Mouse (Mus musculus) kidney, postnatal 4 days (tissue): ENCODE measurements around the gene Lcn5.

Source experiments
- DNase-seq, 2 experiments: peaks; one replicate each; pipeline ENCODE4 v3.0.0; 2021; ENCODE audit warnings: mixed read lengths in 2 of 2

The Lcn5 gene

GRCm38 (mm10) chr2:25657652-25658051, at the start of gene Lcn5:
Lcn5 (plus strand) TSS chr2:25657952.
- DNase-seq = no peak

- no peak for DNase-seq
Observed at GRCm38 (mm10) chr2:25608671-25609070, 49.1 kb upstream of the Lcn5 start.

DNA sequence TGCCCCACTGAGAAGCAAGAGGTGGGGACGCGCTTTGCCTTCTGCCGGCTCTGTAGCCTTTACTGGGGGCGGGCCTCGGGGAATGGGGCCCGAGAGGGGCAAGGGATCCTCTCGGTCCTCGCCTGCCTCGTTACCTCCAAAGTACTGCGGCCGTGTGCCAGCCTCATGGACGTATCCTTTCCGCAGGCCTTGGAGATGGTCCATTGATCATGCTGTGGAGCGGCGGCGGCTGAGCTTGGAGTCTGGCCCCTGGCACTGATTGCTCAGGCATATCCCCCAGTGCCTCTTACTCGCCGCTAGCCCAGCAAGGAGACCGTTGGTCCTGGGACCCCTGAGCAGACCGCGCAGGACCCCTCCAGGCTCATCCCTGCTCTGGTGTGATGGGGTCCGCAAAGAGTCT, 41.4 kb upstream of the Lcn5 start:
- peak in 1 of 2 experiments; percentile 37 for DNase-seq

GRCm38 (mm10) chr2:25617578-25617977, 40.2 kb upstream of the Lcn5 start, which contains the start of gene Ccdc183:
Ccdc183 (minus strand) TSS chr2:25617678.
- no peak for DNase-seq

GRCm38 (mm10) chr2:25620386-25620785, 37.4 kb upstream of the Lcn5 start:
- no peak for DNase-seq

GRCm38 (mm10) chr2:25620852-25621228, 36.9 kb upstream of the Lcn5 start:
- no peak for DNase-seq

DNA sequence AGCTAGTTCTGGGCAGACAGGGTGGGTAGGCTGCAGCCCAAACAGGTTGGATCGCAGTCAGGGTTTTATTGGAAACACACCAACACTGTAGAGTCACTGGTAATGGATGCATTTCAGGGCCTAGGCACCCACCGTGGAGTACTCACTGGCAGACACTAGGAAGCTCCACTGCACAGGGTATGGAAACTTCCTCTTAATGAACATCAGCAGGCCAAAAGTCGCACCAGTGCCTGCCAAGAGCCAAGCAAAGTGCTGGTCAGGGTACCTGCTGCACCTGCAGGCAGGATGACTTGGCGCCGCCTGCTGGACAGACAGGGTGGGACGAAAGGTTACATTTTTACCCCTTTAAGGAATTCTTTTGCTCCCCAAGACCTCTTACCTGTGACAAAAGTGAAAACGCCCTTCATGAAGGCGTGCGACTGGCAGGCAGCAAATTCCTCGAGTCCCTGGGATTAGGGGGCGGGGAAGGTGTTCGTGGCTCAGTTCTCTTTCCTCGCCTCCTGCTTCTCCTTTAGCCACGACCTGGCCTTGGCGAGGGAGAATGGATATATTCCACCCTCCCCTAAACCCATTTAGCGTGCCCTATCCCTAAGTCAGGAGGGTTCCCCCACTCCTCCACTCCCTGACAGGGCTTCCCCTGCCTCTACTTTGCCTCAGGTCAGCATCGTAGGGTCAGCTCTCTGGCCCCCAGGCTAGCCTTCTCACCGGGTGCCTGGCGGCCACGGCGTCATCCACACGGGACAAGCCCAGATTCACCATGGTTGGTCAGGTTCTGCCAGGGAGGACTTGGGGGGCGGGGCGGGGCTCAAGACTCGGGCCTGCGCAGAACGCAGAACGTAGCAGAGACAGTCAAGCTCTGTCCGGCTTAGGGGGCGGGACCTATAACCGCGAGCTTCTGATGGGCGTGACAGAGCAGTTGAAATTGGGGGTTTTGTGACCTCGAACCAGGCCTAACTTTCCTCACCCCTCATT, 36.2 kb upstream of the Lcn5 start, which contains the start of gene Tmem141:
Gene Tmem141 (minus strand): TSS at position 777 of the 972 bp plus-strand sequence.
- DNase-seq = peak; percentile 93 to 96

DNA sequence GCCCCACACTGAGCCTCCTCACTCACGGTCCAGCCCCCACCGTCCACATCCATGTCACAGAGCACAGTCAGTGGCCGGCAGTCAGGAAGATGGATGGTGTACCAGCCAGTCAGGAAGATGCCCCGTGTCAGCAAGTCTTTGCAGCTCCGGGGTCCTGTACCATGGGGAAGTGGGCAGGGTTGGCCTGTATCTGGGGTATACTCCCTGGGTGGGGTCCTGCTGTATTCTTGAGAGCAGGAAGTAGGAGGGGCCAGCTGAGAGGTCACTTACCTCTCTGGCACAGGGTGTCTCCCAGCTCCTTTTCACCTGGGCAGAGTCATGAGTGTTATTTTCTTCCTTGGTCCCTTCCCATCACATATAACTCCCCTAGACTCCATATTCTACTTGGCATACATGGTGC, 31.8 kb upstream of the Lcn5 start:
- no peak for DNase-seq

DNA sequence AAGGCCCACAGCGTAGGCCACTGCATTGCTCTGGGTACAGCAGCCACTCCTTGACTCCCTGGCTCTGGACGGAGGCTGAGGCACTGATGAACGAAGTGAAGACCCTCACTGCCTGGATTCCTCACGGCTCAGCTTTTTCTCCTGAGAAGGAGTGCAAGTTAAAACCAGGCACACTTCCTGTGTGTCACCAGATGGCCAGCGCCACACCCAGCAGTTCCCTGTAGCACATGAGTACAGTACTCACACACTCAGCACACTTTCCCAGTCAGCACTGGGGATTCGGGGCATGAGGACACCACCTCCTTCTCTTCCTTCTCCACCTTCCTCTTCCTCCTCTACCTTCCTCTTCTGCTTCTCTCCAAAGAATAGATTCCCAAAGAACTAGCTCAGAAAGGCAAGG, 29.9 kb upstream of the Lcn5 start, which contains the start of gene Fcna:
Gene Fcna (minus strand): TSS at position 220 of the 400 bp plus-strand sequence.
- DNase-seq = no peak

DNA sequence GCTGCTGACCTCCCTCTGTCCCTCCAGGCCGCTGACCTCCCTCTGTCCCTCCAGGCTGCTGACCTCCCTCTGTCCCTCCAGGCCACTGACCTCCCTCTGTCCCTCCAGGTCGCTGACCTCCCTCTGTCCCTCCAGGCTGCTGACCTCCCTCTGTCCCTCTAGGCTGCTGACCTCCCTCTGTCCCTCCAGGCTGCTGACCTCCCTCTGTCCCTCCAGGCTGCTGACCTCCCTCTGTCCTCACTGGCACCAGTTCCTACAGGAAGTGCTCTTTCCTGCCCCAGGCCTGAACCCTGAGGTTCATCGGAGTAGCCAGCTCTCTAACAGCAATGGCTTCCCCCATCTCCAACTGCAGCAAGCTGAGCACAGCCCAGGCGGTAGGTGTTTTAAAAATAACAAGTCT, 29.0 kb upstream of the Lcn5 start:
- peak; percentile 16 to 26 for DNase-seq

GRCm38 (mm10) chr2:25633616-25634015, 24.1 kb upstream of the Lcn5 start:
- DNase-seq = no peak

DNA sequence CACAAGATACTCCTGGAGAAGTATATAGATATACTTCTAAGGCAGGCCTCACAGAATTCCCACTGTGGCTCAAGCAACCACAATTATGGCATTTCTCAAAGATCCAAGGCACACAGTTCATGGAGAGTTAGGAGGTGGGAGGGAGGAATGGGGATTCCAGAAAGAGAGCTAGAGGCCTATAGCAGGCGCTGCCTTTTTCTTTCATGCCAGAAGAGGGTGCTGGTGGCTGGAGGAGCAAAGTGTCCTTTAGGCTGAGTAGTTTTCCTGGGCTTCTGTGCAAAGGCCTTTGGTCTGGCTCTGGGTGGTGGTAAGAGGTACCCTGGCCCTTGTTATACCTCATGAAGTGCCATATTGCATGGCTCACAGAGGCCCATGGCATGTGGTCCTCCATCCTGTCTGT, 23.7 kb upstream of the Lcn5 start:
- no peak for DNase-seq

DNA sequence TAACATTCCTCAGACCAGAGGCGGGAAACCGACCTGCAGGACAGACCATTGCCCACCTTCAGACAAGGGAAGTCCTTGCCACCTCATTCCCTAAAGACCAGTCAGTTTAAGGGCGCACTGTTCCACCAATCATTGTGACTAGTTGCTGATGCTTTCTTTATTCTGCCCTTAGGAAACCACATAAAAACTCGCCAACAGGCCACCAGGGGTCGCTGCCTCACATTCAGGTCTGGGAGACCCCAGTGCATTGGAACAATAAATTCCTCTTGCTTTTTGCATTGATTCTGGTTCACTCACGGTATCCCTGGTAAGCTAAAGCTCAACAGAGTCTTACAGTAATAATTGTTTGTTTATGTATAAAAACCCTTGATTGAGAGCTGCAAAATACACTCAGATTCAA, 17.9 kb upstream of the Lcn5 start:
- DNase-seq = peak; percentile 75 to 76

DNA sequence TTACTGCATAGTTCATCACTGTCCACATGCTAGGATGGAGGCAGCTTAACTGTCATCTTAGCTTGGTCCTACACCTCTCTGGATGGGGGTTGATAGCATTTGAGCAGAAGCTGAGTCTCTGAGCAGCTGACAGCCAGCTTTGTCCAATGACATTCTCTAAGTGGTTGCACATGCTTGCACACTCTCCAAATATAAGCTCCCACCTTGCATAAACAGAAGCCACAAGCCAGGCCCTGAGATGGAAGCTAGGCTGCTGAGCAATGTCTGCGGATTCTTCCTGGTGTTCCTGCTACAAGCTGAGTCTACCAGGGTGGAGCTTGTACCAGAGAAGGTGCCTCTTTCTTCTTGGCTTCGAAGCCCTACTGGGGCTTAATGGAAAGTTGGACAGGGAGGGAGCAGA, 4.8 kb upstream of the Lcn5 start, which contains the start of gene Lcn8:
Gene Lcn8 (plus strand): TSS at position 219 of the 400 bp plus-strand sequence.
- DNase-seq = no peak

- DNase-seq = no peak
Observed at GRCm38 (mm10) chr2:25654502-25654901, 3.2 kb upstream of the Lcn5 start.

DNA sequence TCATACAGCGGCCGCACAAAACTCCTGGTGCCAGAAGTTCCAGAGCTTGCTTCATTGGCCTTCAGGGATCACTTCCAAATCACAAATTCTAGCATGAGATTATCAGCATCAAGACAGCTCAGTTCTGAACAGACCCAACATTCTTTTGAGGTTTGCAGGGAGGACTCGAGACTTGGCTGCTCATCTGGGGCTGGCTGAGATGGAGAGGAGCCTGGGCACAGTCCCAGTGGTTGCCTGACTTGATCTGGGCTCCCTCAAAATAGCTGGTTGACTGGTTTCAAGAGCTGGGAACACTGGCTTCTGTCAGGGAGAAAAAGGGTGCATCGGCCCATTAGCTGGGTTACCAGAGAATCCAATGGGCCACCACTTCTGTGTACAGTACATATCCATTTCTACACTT, 1.1 kb upstream of the Lcn5 start:
- no peak for DNase-seq

GRCm38 (mm10) chr2:25657246-25657645, 506 bp upstream of the Lcn5 start:
- no peak for DNase-seq

DNA sequence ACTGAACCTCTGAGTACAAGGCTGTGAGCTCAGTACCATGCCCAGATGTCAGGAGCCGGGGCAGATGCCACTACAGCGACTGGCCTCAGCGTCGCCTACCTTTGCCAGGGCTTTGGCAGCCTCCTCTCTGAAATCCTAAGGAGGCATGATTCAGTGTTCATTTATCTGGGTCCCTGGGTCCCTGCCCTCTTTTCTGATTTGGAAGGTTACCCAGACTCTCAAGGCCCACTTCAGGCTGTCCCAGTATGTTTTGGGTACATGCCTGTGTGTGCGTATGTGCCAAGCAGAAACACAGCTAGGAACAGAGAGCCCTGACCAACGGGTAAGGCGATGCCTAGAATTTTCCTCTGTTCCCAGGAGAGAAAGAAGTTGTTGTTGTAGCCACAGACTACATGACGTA, 2.5 kb downstream of the Lcn5 start:
- DNase-seq = no peak

- DNase-seq = no peak
Observed at GRCm38 (mm10) chr2:25661245-25661970, 3.7 kb downstream of the Lcn5 start.

DNA sequence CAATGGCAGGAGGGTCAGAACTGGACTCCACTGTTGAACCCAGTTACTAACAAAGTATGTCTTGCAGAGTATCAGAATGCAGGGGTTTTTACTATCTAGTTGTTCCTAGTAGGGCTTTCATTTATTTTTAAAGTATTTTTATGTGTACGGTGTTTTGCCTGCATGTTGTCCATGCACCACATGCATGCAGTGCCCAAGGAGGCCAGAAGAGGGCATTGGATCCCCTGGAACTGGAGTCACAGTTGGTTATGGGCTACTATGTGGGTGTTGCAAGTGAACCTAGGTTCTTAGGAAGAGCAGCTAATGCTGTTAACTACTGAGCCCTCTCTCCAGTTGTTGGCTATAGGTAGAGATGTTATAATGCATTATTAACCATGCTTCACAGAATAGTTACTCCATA, 5.8 kb downstream of the Lcn5 start:
- peak; percentile 77 to 79 for DNase-seq

- DNase-seq = no peak
Observed at GRCm38 (mm10) chr2:25664125-25664524, 6.4 kb downstream of the Lcn5 start.

DNA sequence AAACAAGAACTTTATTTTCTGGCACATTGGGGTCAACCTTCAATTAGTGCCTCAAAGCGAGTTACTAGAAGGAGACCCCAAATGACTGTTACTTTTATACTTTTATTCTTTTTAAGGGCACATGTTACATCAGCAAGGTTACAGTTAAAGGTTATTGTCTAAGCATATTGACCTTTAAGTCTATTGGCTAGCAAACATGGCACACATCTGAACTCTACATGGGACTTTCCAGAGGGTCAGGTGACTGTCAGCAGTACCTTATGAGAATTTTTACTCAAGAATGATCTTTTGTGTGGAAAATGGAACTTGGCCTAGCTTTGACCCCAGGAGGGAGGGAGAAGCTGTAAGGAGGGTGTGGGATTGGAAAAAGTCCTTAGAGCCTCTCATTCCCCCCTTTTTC, 8.8 kb downstream of the Lcn5 start:
- no peak for DNase-seq

DNA sequence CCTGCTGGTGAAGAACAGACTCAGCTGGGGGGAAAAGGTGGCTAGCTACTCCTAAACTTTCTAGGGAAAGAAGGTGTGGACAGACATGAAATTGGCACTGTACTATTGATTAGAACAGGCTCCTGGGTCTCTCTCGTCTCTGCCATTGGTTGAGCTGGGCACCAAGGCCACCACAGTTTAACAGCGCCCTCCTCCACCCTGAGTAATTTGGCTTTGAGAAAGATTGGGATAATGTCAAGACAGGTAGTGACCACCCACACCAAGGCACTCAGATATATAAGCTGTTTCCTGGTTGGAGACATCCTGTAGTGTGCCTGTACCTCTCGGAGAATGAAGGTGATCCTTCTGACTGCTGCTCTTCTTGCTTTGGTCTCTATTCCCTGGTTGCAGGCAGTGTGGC, 18.7 kb downstream of the Lcn5 start, which contains the start of gene Lcn6:
Gene Lcn6 (plus strand): TSS at position 301 of the 400 bp plus-strand sequence.
- no peak for DNase-seq

DNA sequence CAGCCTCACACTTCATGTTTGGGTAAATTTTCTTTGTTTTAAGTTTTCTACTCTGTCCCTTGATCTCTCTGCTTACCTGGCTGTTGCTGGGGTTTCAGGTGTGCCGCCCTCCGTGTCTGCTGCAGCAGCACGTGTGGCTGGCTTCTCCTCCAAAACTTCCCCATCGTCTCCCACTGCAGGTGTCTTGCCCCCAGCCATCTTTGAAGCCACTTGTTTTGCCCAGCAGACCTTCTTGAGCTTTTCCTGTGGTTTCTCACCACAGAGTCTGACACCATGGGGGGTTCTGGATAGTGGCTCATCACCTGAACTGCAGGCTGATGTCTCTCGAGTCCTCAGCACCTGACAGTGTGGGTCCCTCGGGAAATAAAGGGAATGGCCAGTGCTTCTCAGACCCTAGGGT, 21.8 kb downstream of the Lcn5 start:
- no peak for DNase-seq
